Mouse (Mus musculus) liver, postnatal 0 days (tissue): ENCODE measurements around the gene Luzp1.

Experiments used
- CTCF ChIP-seq: sonication (generic); IDR thresholded peaks from 2 replicates; pipeline ENCODE4 v1.5.1; 2016; ENCODE audit warnings: antibody characterized with exemption, low read depth
- EP300 ChIP-seq: IDR thresholded peaks from 2 replicates; pipeline ENCODE4 v1.6.1; 2016; ENCODE audit warnings: antibody characterized with exemption, low read depth, mild to moderate bottlenecking

DNA sequence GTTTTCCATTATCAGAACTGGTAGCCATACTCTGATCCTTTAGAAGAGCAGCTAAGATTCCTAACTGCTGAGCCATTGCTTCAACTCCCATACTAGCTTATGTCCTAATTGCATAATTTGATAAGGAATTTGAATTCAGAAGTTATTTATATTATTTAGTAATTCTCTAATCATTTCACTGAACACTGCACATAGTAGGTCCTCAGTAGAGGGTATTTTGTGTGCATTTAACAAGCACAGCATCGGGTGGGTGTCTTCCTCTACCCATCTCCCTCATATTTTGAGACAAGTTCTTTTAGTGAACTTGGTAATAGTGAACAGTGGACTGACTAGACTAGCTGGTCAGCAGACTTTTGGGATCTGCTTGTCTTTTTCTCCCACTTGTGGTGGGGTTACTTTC lies 7.1 kb downstream of the Luzp1 start:
- TF ChIP-seq CTCF (no peak), EP300 (no peak)
